Mouse (Mus musculus) kidney, embryonic 15.5 days (tissue): ENCODE results near the gene Chrnb1. TPM values are rescaled to one million over a fixed set of nuclear protein-coding genes. Genes with fewer than 3 reads are reported as not detected.
A peak's percentile ranks its signal among the peaks of the same experiment; 100 is the strongest.

Source experiments
- ATAC-seq: fragments of 200-750 bp; cut with Nextera tagmentation; replicated peaks from 2 replicates; pipeline ENCODE4 v1.8.0; 2017; ENCODE audit warnings: moderate TSS enrichment; ENCODE audit not compliant: low FRiP score
- H3K27ac ChIP-seq: fragments of 300-500 bp; sonication (generic); 2 replicates; pipeline ENCODE4 v1.5.1; 2015; ENCODE audit warnings: mild to moderate bottlenecking, inconsistent platforms
- H3K27me3 ChIP-seq: fragments of 300-500 bp; sonication (generic); 2 replicates; pipeline ENCODE4 v1.6.1; 2015; ENCODE audit warnings: inconsistent platforms
- H3K36me3 ChIP-seq: fragments of 300-500 bp; sonication (generic); 2 replicates; pipeline ENCODE4 v1.6.1; 2015; ENCODE audit warnings: inconsistent platforms
- H3K4me1 ChIP-seq: fragments of 300-500 bp; sonication (generic); 2 replicates; pipeline ENCODE4 v1.6.1; 2015; ENCODE audit warnings: inconsistent platforms
- H3K4me2 ChIP-seq: fragments of 300-500 bp; sonication (generic); 2 replicates; pipeline ENCODE4 v1.6.1; 2015; ENCODE audit warnings: moderate library complexity, mild to moderate bottlenecking, inconsistent platforms
- H3K4me3 ChIP-seq: fragments of 300-500 bp; sonication (generic); replicated peaks from 2 replicates; pipeline ENCODE4 v1.5.1; 2015; ENCODE audit warnings: mild to moderate bottlenecking, inconsistent platforms
- H3K9ac ChIP-seq: fragments of 300-500 bp; sonication (generic); 2 replicates; pipeline ENCODE4 v1.6.1; 2015; ENCODE audit warnings: mild to moderate bottlenecking, inconsistent platforms
- H3K9me3 ChIP-seq: fragments of 300-500 bp; sonication (generic); replicated peaks from 2 replicates; pipeline ENCODE4 v1.6.1; 2016; ENCODE audit warnings: inconsistent platforms
- WGBS: fragments of 180-500 bp; shearing (Covaris S2); methylation state at CpG from one replicate; pipeline ENCODE4 v1.1.7; 2015; ENCODE audit warnings: mixed read lengths; 5-methylcytosine and 5-hydroxymethylcytosine counted together
- polyA plus RNA-seq: library from polyadenylated mRNA; unstranded; fragments of >200 nt; fragmentation: Nextera tagmentation; extraction: Ambion mirVana; gene quantifications from 2 replicates; pipeline ENCODE4 v1.2.1, GENCODE M21; 2015

Chrnb1 gene
- polyA plus RNA-seq, 1 experiment from 2014 or later, result 12.3 TPM

GRCm38 (mm10) chr11:69789431-69789830 is 6.3 kb downstream of the Chrnb1 start:
- WGBS, result 36% methylated on average over 5 of the region's 5 CpGs
- Histone ChIP-seq H3K36me3 (no peaks in the 10 kb centered on the region), H3K4me3 (no peak overlapping the region), H3K4me2 (no peak overlapping the region), H3K27ac (no peak overlapping the region), H3K9me3 (no peaks in the 10 kb centered on the region), H3K9ac (no peak overlapping the region), H3K27me3 (peaks cover 13% of the 10 kb centered on the region; the same call in 1 of the 2 replicates), H3K4me1 (peaks cover 6% of the 10 kb centered on the region; the same call in 1 of the 2 replicates)
- no peak for ATAC-seq

- H3K27ac ChIP-seq, result no peak overlapping the region
- no peaks in the 10 kb centered on the region for H3K9me3 ChIP-seq
- H3K36me3 ChIP-seq, result no peaks in the 10 kb centered on the region
- H3K4me2 ChIP-seq, result no peak overlapping the region
- 94% methylated on average over 5 of the region's 5 CpGs for WGBS
- H3K27me3 ChIP-seq, result 0 out of 2 replicates have a peak, but pooled peaks cover under 1% of the 10 kb centered on the region
- no peak overlapping the region for H3K4me3 ChIP-seq
- ATAC-seq, result no peak
- no peak overlapping the region for H3K9ac ChIP-seq
- H3K4me1 ChIP-seq, result peaks cover 8% of the 10 kb centered on the region; the same call in 1 of the 2 replicates
Observed at GRCm38 (mm10) chr11:69787306-69787705, 8.4 kb downstream of the Chrnb1 start.

GRCm38 (mm10) chr11:69784793-69785272 is 10.9 kb downstream of the Chrnb1 start:
- Histone ChIP-seq H3K27me3 (peaks cover 6% of the 10 kb centered on the region; the same call in 1 of the 2 replicates), H3K9ac (no peak overlapping the region), H3K4me2 (peak overlapping the region; percentile 48), H3K9me3 (no peaks in the 10 kb centered on the region), H3K4me3 (peak overlapping the region; percentile 17), H3K4me1 (peaks cover 8% of the 10 kb centered on the region; the same call in 1 of the 2 replicates), H3K36me3 (no peaks in the 10 kb centered on the region), H3K27ac (no peak overlapping the region)
- 35% methylated on average over 15 of the region's 15 CpGs for WGBS
- no peak for ATAC-seq

GRCm38 (mm10) chr11:69781828-69782227 is 13.9 kb downstream of the Chrnb1 start:
- WGBS, result 28% methylated on average over 4 of the region's 4 CpGs
- H3K4me2 ChIP-seq, result no peak overlapping the region
- H3K36me3 ChIP-seq, result peaks cover 3% of the 10 kb centered on the region; the same call in 1 of the 2 replicates

GRCm38 (mm10) chr11:69778985-69779384 is 16.8 kb downstream of the Chrnb1 start:
- ATAC-seq, result no peak
- H3K36me3 ChIP-seq, result peaks cover 15% of the 10 kb centered on the region; the same call in 1 of the 2 replicates
- H3K4me1 ChIP-seq, result peaks cover 30% of the 10 kb centered on the region
- 53% methylated on average over 7 of the region's 7 CpGs for WGBS
- H3K9ac ChIP-seq, result no peak overlapping the region
- no peak overlapping the region for H3K4me3 ChIP-seq
- H3K27ac ChIP-seq, result no peak overlapping the region; the same call in 1 of the 2 replicates
- H3K9me3 ChIP-seq, result no peaks in the 10 kb centered on the region
- H3K27me3 ChIP-seq, result peaks cover 6% of the 10 kb centered on the region; the same call in 1 of the 2 replicates
- no peak overlapping the region for H3K4me2 ChIP-seq

More at GRCm38 (mm10) chr11:69781828-69782227, 13.9 kb downstream of the Chrnb1 start:
- Histone ChIP-seq H3K9me3 (no peaks in the 10 kb centered on the region), H3K27ac (no peak overlapping the region), H3K9ac (no peak overlapping the region), H3K4me1 (peaks cover 29% of the 10 kb centered on the region), H3K4me3 (no peak overlapping the region), H3K27me3 (peaks cover 6% of the 10 kb centered on the region; the same call in 1 of the 2 replicates)
- no peak for ATAC-seq

- Histone ChIP-seq H3K36me3 (peaks cover 15% of the 10 kb centered on the region; the same call in 1 of the 2 replicates), H3K4me1 (peaks cover 30% of the 10 kb centered on the region), H3K27me3 (peaks cover 6% of the 10 kb centered on the region; the same call in 1 of the 2 replicates), H3K9ac (no peak overlapping the region), H3K4me3 (no peak overlapping the region), H3K9me3 (no peaks in the 10 kb centered on the region), H3K4me2 (peak overlapping the region; percentile 20; the same call in 1 of the 2 replicates), H3K27ac (no peak overlapping the region; the same call in none of the 2 replicates)
- ATAC-seq, result no peak
- 63% methylated on average over 23 of the region's 23 CpGs for WGBS
Observed at GRCm38 (mm10) chr11:69778258-69778982, 17.3 kb downstream of the Chrnb1 start.

- Histone ChIP-seq H3K9me3 (no peaks in the 10 kb centered on the region), H3K36me3 (peaks cover 15% of the 10 kb centered on the region; the same call in 1 of the 2 replicates), H3K9ac (no peak overlapping the region), H3K4me3 (no peak overlapping the region), H3K4me1 (peaks cover 30% of the 10 kb centered on the region), H3K4me2 (no peak overlapping the region), H3K27ac (no peak overlapping the region), H3K27me3 (peaks cover 6% of the 10 kb centered on the region; the same call in 1 of the 2 replicates)
- 46% methylated on average over 26 of the region's 26 CpGs for WGBS
- ATAC-seq, result no peak; the same call in 1 of the 2 replicates
Observed at GRCm38 (mm10) chr11:69777504-69778257, 18.1 kb downstream of the Chrnb1 start.

- 88% methylated on average over 20 of the region's 20 CpGs for WGBS
- no peaks in the 10 kb centered on the region for H3K9me3 ChIP-seq
- no peaks in the 10 kb centered on the region for H3K27me3 ChIP-seq
- no peak overlapping the region for H3K27ac ChIP-seq
- peaks cover 15% of the 10 kb centered on the region; the same call in 1 of the 2 replicates for H3K36me3 ChIP-seq
- no peak overlapping the region for H3K9ac ChIP-seq
- peaks cover 30% of the 10 kb centered on the region for H3K4me1 ChIP-seq
- no peak overlapping the region for H3K4me3 ChIP-seq
- H3K4me2 ChIP-seq, result no peak overlapping the region
- ATAC-seq, result no peak
Observed at GRCm38 (mm10) chr11:69776488-69776887, 19.3 kb downstream of the Chrnb1 start.

GRCm38 (mm10) chr11:69775716-69776115 is 20.0 kb downstream of the Chrnb1 start:
- H3K27ac ChIP-seq, result no peak overlapping the region
- no peak overlapping the region for H3K4me2 ChIP-seq
- peaks cover 15% of the 10 kb centered on the region; the same call in 1 of the 2 replicates for H3K36me3 ChIP-seq
- H3K9ac ChIP-seq, result no peak overlapping the region
- peaks cover 30% of the 10 kb centered on the region for H3K4me1 ChIP-seq
- no peaks in the 10 kb centered on the region for H3K27me3 ChIP-seq
- H3K9me3 ChIP-seq, result no peaks in the 10 kb centered on the region
- ATAC-seq, result no peak
- H3K4me3 ChIP-seq, result no peak overlapping the region
- 56% methylated on average over 10 of the region's 10 CpGs for WGBS

- Histone ChIP-seq H3K4me1 (peaks cover 30% of the 10 kb centered on the region), H3K27me3 (no peaks in the 10 kb centered on the region), H3K4me3 (no peak overlapping the region), H3K4me2 (no peak overlapping the region), H3K9ac (no peak overlapping the region), H3K9me3 (no peaks in the 10 kb centered on the region), H3K27ac (no peak overlapping the region), H3K36me3 (peaks cover 15% of the 10 kb centered on the region; the same call in 1 of the 2 replicates)
- WGBS, result 63% methylated on average over 5 of the region's 5 CpGs
- no peak for ATAC-seq
Observed at GRCm38 (mm10) chr11:69774961-69775360, 20.8 kb downstream of the Chrnb1 start.

- H3K4me1 ChIP-seq, result peaks cover 31% of the 10 kb centered on the region
- H3K4me3 ChIP-seq, result peak overlapping the region; percentile 86; the same call in 1 of the 2 replicates
- H3K9me3 ChIP-seq, result no peaks in the 10 kb centered on the region
- H3K27me3 ChIP-seq, result no peaks in the 10 kb centered on the region
- 50% methylated on average over 4 of the region's 4 CpGs for WGBS
- no peak for ATAC-seq
- H3K27ac ChIP-seq, result peak overlapping the region; percentile 68
- no peak overlapping the region for H3K9ac ChIP-seq
- peak overlapping the region; percentile 75 for H3K4me2 ChIP-seq
- no peaks in the 10 kb centered on the region for H3K36me3 ChIP-seq
Observed at GRCm38 (mm10) chr11:69767625-69767909, 28.2 kb downstream of the Chrnb1 start.
